Mouse (Mus musculus) forebrain, embryonic 14.5 days (tissue): ENCODE measurements at regions not wholly inside any gene's neighbourhood (a gene's known extent, or its start where the extent isn't known, plus 50 kb on each side); places are given as distances from the start of the nearest gene placed in this dataset.

Experiments
- ATAC-seq: fragments of 200-750 bp; cut with Nextera tagmentation; 2 replicates; pipeline ENCODE4 v1.8.0; 2017; ENCODE audit warnings: mild to moderate bottlenecking, moderate library complexity
- DNase-seq: peaks from one replicate; pipeline ENCODE4 v3.0.0-alpha.2; 2015; ENCODE audit warnings: low spot score
- H3K27ac ChIP-seq: fragments of 300-500 bp; sonication (generic); 2 replicates; pipeline ENCODE4 v1.5.1; 2014; ENCODE audit warnings: low read depth, mild to moderate bottlenecking, control low read depth, low read length, moderate library complexity
- H3K27me3 ChIP-seq: fragments of 300-500 bp; sonication (generic); replicated peaks from 2 replicates; pipeline ENCODE4 v1.6.1; 2014; ENCODE audit warnings: low read length, control low read depth, mixed read lengths; ENCODE audit not compliant: control insufficient read depth, insufficient read depth
- H3K36me3 ChIP-seq: fragments of 300-500 bp; sonication (generic); 2 replicates; pipeline ENCODE4 v1.6.1; 2014; ENCODE audit warnings: low read length, control low read depth; ENCODE audit not compliant: control insufficient read depth, insufficient read depth
- H3K4me1 ChIP-seq: fragments of 300-500 bp; sonication (generic); 2 replicates; pipeline ENCODE4 v1.6.1; 2014; ENCODE audit warnings: antibody characterized with exemption, low read length, control low read depth; ENCODE audit not compliant: control insufficient read depth, insufficient read depth
- H3K4me2 ChIP-seq: fragments of 300-500 bp; sonication (generic); 2 replicates; pipeline ENCODE4 v1.6.1; 2014; ENCODE audit warnings: mild to moderate bottlenecking, control low read depth, low read length
- H3K4me3 ChIP-seq: fragments of 300-500 bp; sonication (generic); 2 replicates; pipeline ENCODE4 v1.5.1; 2014; ENCODE audit warnings: low read depth, low read length, control low read depth
- H3K9ac ChIP-seq: fragments of 300-500 bp; sonication (generic); 2 replicates; pipeline ENCODE4 v1.6.1; 2014; ENCODE audit warnings: mild to moderate bottlenecking, low read length, control low read depth, moderate library complexity
- H3K9me3 ChIP-seq: fragments of 300-500 bp; sonication (generic); replicated peaks from 2 replicates; pipeline ENCODE4 v1.6.1; 2016; ENCODE audit warnings: low read length, control low read depth, mixed read lengths; ENCODE audit not compliant: control insufficient read depth
- WGBS: fragments of 180-500 bp; shearing (Covaris S2); extraction: QIAGEN DNeasy Blood & Tissue Kit; methylation state at CpG from one replicate; pipeline ENCODE4 v1.1.7; 2014; 5-methylcytosine and 5-hydroxymethylcytosine counted together

- WGBS = 64% methylated on average over 9 of the region's 9 CpGs
These were observed 192.2 kb upstream of the Gm6657 start for GRCm38 (mm10) chr12:78001846-78002245.

GRCm38 (mm10) chr12:78033766-78034165 lies 160.3 kb upstream of the Gm6657 start:
- Histone ChIP-seq H3K27ac (no peak overlapping the region), H3K9ac (no peak overlapping the region), H3K9me3 (no peaks in the 10 kb centered on the region), H3K27me3 (no peaks in the 10 kb centered on the region), H3K4me2 (no peak overlapping the region), H3K4me3 (no peak overlapping the region), H3K36me3 (no peaks in the 10 kb centered on the region), H3K4me1 (no peaks in the 10 kb centered on the region; the same call in 1 of the 2 replicates)
- DNase-seq (peak; percentile 10), ATAC-seq (no peak)

More at GRCm38 (mm10) chr12:78001846-78002245, 192.2 kb upstream of the Gm6657 start:
- Histone ChIP-seq H3K4me3 (no peak overlapping the region), H3K9me3 (no peaks in the 10 kb centered on the region), H3K4me2 (no peak overlapping the region), H3K36me3 (no peaks in the 10 kb centered on the region), H3K4me1 (no peaks in the 10 kb centered on the region), H3K27ac (no peak overlapping the region), H3K9ac (no peak overlapping the region), H3K27me3 (no peaks in the 10 kb centered on the region)
- ATAC-seq (peak; percentile 94), DNase-seq (peak; percentile 91)

- H3K27ac ChIP-seq = no peak overlapping the region
- H3K4me2 ChIP-seq = no peak overlapping the region
- 0 out of 2 replicates have a peak, but pooled peaks cover 2% of the 10 kb centered on the region for H3K9me3 ChIP-seq
- H3K36me3 ChIP-seq = no peaks in the 10 kb centered on the region
- 81% methylated on average over 4 of the region's 4 CpGs for WGBS
- DNase-seq (no peak), ATAC-seq (no peak)
- no peaks in the 10 kb centered on the region for H3K27me3 ChIP-seq
- no peak overlapping the region for H3K4me3 ChIP-seq
- H3K9ac ChIP-seq = no peak overlapping the region
- H3K4me1 ChIP-seq = no peaks in the 10 kb centered on the region
These were observed 147.5 kb upstream of the Gm6657 start for GRCm38 (mm10) chr12:78046582-78046981.

- H3K4me3 ChIP-seq = no peak overlapping the region
- H3K27ac ChIP-seq = no peak overlapping the region
- no peaks in the 10 kb centered on the region for H3K36me3 ChIP-seq
- no peaks in the 10 kb centered on the region for H3K9me3 ChIP-seq
- H3K4me2 ChIP-seq = peak overlapping the region; percentile 43
- DNase-seq = peak; percentile 60
- H3K27me3 ChIP-seq = no peaks in the 10 kb centered on the region
- H3K4me1 ChIP-seq = no peaks in the 10 kb centered on the region
- peak overlapping the region; percentile 38; the same call in 1 of the 2 replicates for H3K9ac ChIP-seq
- peak; percentile 70 for ATAC-seq
- WGBS = 3% methylated on average over 9 of the region's 9 CpGs
These were observed 138.1 kb upstream of the Gm6657 start for GRCm38 (mm10) chr12:78055956-78056355.

- DNase-seq = no peak
- WGBS = 92% methylated on average over 3 of the region's 3 CpGs
- H3K9ac ChIP-seq = no peak overlapping the region
These were observed 136.9 kb upstream of the Gm6657 start for GRCm38 (mm10) chr12:78057166-78057565.

GRCm38 (mm10) chr12:78059965-78060364 lies 134.1 kb upstream of the Gm6657 start:
- no peaks in the 10 kb centered on the region for H3K9me3 ChIP-seq
- no peak for DNase-seq
- no peak for ATAC-seq
- H3K27me3 ChIP-seq = no peaks in the 10 kb centered on the region
- H3K27ac ChIP-seq = no peak overlapping the region
- 45% methylated on average over 5 of the region's 5 CpGs for WGBS
- no peaks in the 10 kb centered on the region for H3K36me3 ChIP-seq
- H3K4me2 ChIP-seq = no peak overlapping the region
- no peak overlapping the region for H3K9ac ChIP-seq
- H3K4me1 ChIP-seq = no peaks in the 10 kb centered on the region
- H3K4me3 ChIP-seq = no peak overlapping the region

More at GRCm38 (mm10) chr12:78057166-78057565, 136.9 kb upstream of the Gm6657 start:
- Histone ChIP-seq H3K4me1 (no peaks in the 10 kb centered on the region), H3K4me3 (no peak overlapping the region), H3K27me3 (no peaks in the 10 kb centered on the region), H3K9me3 (no peaks in the 10 kb centered on the region), H3K4me2 (no peak overlapping the region), H3K36me3 (no peaks in the 10 kb centered on the region), H3K27ac (no peak overlapping the region)
- no peak for ATAC-seq

- Histone ChIP-seq H3K36me3 (no peaks in the 10 kb centered on the region), H3K27me3 (no peaks in the 10 kb centered on the region), H3K27ac (no peak overlapping the region), H3K9me3 (no peaks in the 10 kb centered on the region), H3K9ac (no peak overlapping the region), H3K4me3 (no peak overlapping the region), H3K4me2 (no peak overlapping the region), H3K4me1 (no peaks in the 10 kb centered on the region)
- no peak for DNase-seq
- WGBS = 89% methylated on average over 6 of the region's 6 CpGs
- no peak for ATAC-seq
These were observed 128.0 kb upstream of the Gm6657 start for GRCm38 (mm10) chr12:78066024-78066423.

GRCm38 (mm10) chr12:78072935-78073334 lies 121.1 kb upstream of the Gm6657 start:
- H3K9me3 ChIP-seq = no peaks in the 10 kb centered on the region
- H3K27ac ChIP-seq = no peak overlapping the region
- no peak overlapping the region for H3K9ac ChIP-seq
- H3K4me2 ChIP-seq = no peak overlapping the region
- no peaks in the 10 kb centered on the region for H3K27me3 ChIP-seq
- ATAC-seq (no peak), DNase-seq (no peak)
- no peaks in the 10 kb centered on the region for H3K4me1 ChIP-seq
- H3K36me3 ChIP-seq = no peaks in the 10 kb centered on the region
- no peak overlapping the region for H3K4me3 ChIP-seq
- WGBS = 81% methylated on average over 9 of the region's 9 CpGs

- Histone ChIP-seq H3K9me3 (no peaks in the 10 kb centered on the region), H3K36me3 (no peaks in the 10 kb centered on the region), H3K4me1 (no peaks in the 10 kb centered on the region), H3K9ac (no peak overlapping the region), H3K27me3 (no peaks in the 10 kb centered on the region), H3K4me3 (no peak overlapping the region), H3K4me2 (no peak overlapping the region), H3K27ac (no peak overlapping the region)
- ATAC-seq (peak; percentile 29; the same call in 1 of the 2 replicates), DNase-seq (peak; percentile 55)
- 79% methylated on average over 8 of the region's 8 CpGs for WGBS
These were observed 119.7 kb upstream of the Gm6657 start for GRCm38 (mm10) chr12:78074290-78074802.
